21 mouse cellular contexts compared by ENCODE assay signal in genomic region chr9:14396819-14397448, GRCm38 (mm10). TPM values are rescaled to one million over a fixed set of nuclear protein-coding genes. Genes with fewer than 3 reads are reported as not detected.
DNase-seq lines count a peak whose midpoint lies in the region; ATAC-seq and TF ChIP-seq lines count a peak whose summit lies in the region.
"Had no signal": no experiment of that assay in that cellular context is flagged by ENCODE, and none has a peak within 500 bp of the region (broad histone marks: within the 10 kb centered on the region; RNA-seq: fewer than 3 reads in every experiment).

No protein-coding gene starts in this region.

- no peaks in the 10 kb centered on the region for H3K36me3 ChIP-seq in G1E (replicated peaks)
- H3K36me3 ChIP-seq in liver, embryonic 12.5 days: no peaks in the 10 kb centered on the region
- no peaks in the 10 kb centered on the region for H3K36me3 ChIP-seq in liver, embryonic 16.5 days (ENCODE audit: control insufficient read depth, insufficient read depth)
- H3K36me3 ChIP-seq: embryonic facial prominence, embryonic 13.5 days; forebrain, embryonic 15.5 days; heart, embryonic 10.5 days; hindbrain, embryonic 12.5 days had no signal

- WGBS in liver, embryonic 12.5 days (ENCODE audit: insufficient replicate concordance): 21% methylated on average over 3 of the region's 3 CpGs
- 15% methylated on average over 3 of the region's 3 CpGs for WGBS in liver, embryonic 16.5 days (ENCODE audit: insufficient replicate concordance)

- peak overlapping the region; percentile 15; the same call in 1 of the 2 replicates for H3K9ac ChIP-seq in liver, embryonic 12.5 days
- H3K9ac ChIP-seq in liver, embryonic 16.5 days (ENCODE audit: low read depth, low read length): no peak overlapping the region
- H3K9ac ChIP-seq: embryonic facial prominence, embryonic 13.5 days; forebrain, embryonic 15.5 days; hindbrain, embryonic 12.5 days had no signal

- no peak overlapping the region for H3K27ac ChIP-seq in liver, embryonic 12.5 days
- H3K27ac ChIP-seq in liver, embryonic 16.5 days (ENCODE audit: low read length): peak overlapping the region; percentile 33; the same call in 1 of the 2 replicates
- H3K27ac ChIP-seq: embryonic facial prominence, embryonic 13.5 days; forebrain, embryonic 15.5 days; heart, embryonic 10.5 days; hindbrain, embryonic 12.5 days had no signal

- H3K4me1 ChIP-seq in G1E (ENCODE audit: insufficient read depth, low read depth, low read length): peaks cover 70% of the 10 kb centered on the region
- peaks cover 30% of the 10 kb centered on the region for H3K4me1 ChIP-seq in liver, embryonic 12.5 days
- peaks cover 12% of the 10 kb centered on the region for H3K4me1 ChIP-seq in liver, embryonic 16.5 days (ENCODE audit: control insufficient read depth, low read depth, low read length)
- H3K4me1 ChIP-seq: embryonic facial prominence, embryonic 13.5 days; forebrain, embryonic 15.5 days; heart, embryonic 10.5 days; hindbrain, embryonic 12.5 days had no signal

- H3K27me3 ChIP-seq in G1E (ENCODE audit: insufficient read depth, low read length): no peaks in the 10 kb centered on the region
- no peaks in the 10 kb centered on the region for H3K27me3 ChIP-seq in liver, embryonic 12.5 days (replicated peaks)
- H3K27me3 ChIP-seq in liver, embryonic 16.5 days (ENCODE audit: control insufficient read depth, insufficient read depth, low read depth, low read length): no peaks in the 10 kb centered on the region
- H3K27me3 ChIP-seq: CH12.LX; embryonic facial prominence, embryonic 13.5 days; forebrain, embryonic 15.5 days; hindbrain, embryonic 12.5 days had no signal

- no peak for TF ChIP-seq CTCF in G1E (IDR thresholded peaks at IDR 0.05; ENCODE audit: low read depth, low read length)

- H3K4me2 ChIP-seq in liver, embryonic 12.5 days: peak overlapping the region; percentile 37
- no peak overlapping the region for H3K4me2 ChIP-seq in liver, embryonic 16.5 days (ENCODE audit: low read depth, low read length)
- H3K4me2 ChIP-seq: embryonic facial prominence, embryonic 13.5 days; forebrain, embryonic 15.5 days; hindbrain, embryonic 12.5 days had no signal

- DNase-seq in G1E (ENCODE audit: low spot score): peak; percentile 55
- DNase-seq in thymus, adult 18-20 months: no peak
- DNase-seq in heart, adult 18-20 months: no peak
- no peak for DNase-seq in adrenal gland, postnatal 25 days
- DNase-seq in gastrocnemius, postnatal 4 days (ENCODE audit: low spot score in 2 of 2): no peak
- DNase-seq: cerebellum, adult 11 months; cerebellum, adult 8-10 months; cerebellum, postnatal 14 days; gastrocnemius, postnatal 10 days; heart, postnatal 10 days; heart, postnatal 4 days had no signal

- peak overlapping the region; percentile 21; the same call in 1 of the 2 replicates for H3K4me3 ChIP-seq in G1E (ENCODE audit: low read depth, low read length)
- H3K4me3 ChIP-seq in liver, embryonic 12.5 days: no peak overlapping the region
- H3K4me3 ChIP-seq in liver, embryonic 16.5 days (ENCODE audit: low read depth, low read length): no peak overlapping the region
- H3K4me3 ChIP-seq: embryonic facial prominence, embryonic 13.5 days; forebrain, embryonic 15.5 days; heart, embryonic 10.5 days; hindbrain, embryonic 12.5 days had no signal

- H3K9me3 ChIP-seq in G1E (replicated peaks): no peaks in the 10 kb centered on the region
- no peaks in the 10 kb centered on the region for H3K9me3 ChIP-seq in liver, embryonic 12.5 days (replicated peaks)
- no peaks in the 10 kb centered on the region for H3K9me3 ChIP-seq in liver, embryonic 16.5 days (replicated peaks; ENCODE audit: control insufficient read depth, low read length)
- H3K9me3 ChIP-seq: embryonic facial prominence, embryonic 13.5 days; forebrain, embryonic 15.5 days; heart, embryonic 10.5 days; hindbrain, embryonic 12.5 days had no signal

- ATAC-seq in G1E (ENCODE audit: extremely low read depth, insufficient number of reproducible peaks, low FRiP score, poor library complexity, severe bottlenecking): peak; percentile 87
- ATAC-seq in common myeloid progenitor, adult 5-6 weeks (replicated peaks; ENCODE audit: low read depth, poor library complexity, severe bottlenecking): peak; percentile 66; the same call in 1 of the 2 replicates
- ATAC-seq in liver, embryonic 12.5 days: peak; percentile 91
- ATAC-seq in liver, embryonic 16.5 days (ENCODE audit: low read depth): peak; percentile 80
- ATAC-seq: forebrain, embryonic 15.5 days; hindbrain, embryonic 16.5 days; inflammation-experienced regulatory T-cells, adult 6 months had no signal

RNA-seq across cellular contexts. Expression of gene Endod1, which starts 15.6 kb away (rescaled TPM):
- total RNA-seq in G1E (2014; fragmentation: Nextera tagmentation) (2.2 and 26.7 TPM in 2 replicates), G1E (2017) (6.1 and 7.5 TPM in 2 replicates)
- 5.1 and 5.7 TPM in 2 replicates for polyA plus RNA-seq in G1E (2012)
- 28.2 and 28.8 TPM in 2 replicates for total RNA-seq in common myeloid progenitor, adult 5-6 weeks (2017)
- polyA plus RNA-seq in liver, embryonic 12.5 days (2016; fragmentation: Nextera tagmentation; extraction: Ambion mirVana): 36.8 and 40.3 TPM in 2 replicates
- polyA plus RNA-seq in liver, embryonic 16.5 days (2015; fragmentation: Nextera tagmentation; extraction: Ambion mirVana): 36.6 and 36.7 TPM in 2 replicates
- total RNA-seq in heart, adult 18-20 months (2021): 1 to 10 TPM; 7.1 to 8.7 TPM
- total RNA-seq in adrenal gland, postnatal 25 days (2021): 13.3 and 14.0 TPM in 2 replicates
- 10 to 100 TPM; 15.4 to 18.1 TPM for total RNA-seq in gastrocnemius, postnatal 4 days (2021)
